Mouse (Mus musculus) layer of hippocampus, adult 9-10 months (tissue): ENCODE results near the gene Gm12830.

Source experiments
- DNase-seq: peaks from one replicate; pipeline ENCODE4 v3.0.0; 2022; ENCODE audit warnings: low spot score

Gm12830 gene

GRCm38 (mm10) chr4:114821567-114822192 is at the start of gene Gm12830:
TSS of gene Gm12830 (plus strand) at chr4:114821722.
- DNase-seq = no peak

DNA sequence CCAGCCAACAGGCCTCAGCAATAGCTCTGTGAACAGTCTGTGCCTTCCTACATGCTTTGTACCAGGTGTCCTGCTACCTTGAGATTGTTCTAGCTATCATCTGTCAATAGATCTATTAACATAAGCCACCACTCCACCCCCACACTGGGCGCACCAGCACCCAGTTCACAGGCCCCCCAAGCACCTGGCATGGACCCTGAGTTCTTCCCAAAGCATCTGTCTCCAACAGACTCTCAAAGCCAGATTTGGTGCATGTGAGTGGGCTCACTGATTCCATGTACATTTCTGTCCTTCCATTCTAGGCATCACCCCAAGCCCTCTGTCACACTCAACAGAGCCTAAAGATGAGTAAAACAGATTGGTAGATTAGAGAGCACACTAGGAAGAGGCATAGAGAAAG is 48.2 kb upstream of the Gm12830 start:
- no peak for DNase-seq

DNA sequence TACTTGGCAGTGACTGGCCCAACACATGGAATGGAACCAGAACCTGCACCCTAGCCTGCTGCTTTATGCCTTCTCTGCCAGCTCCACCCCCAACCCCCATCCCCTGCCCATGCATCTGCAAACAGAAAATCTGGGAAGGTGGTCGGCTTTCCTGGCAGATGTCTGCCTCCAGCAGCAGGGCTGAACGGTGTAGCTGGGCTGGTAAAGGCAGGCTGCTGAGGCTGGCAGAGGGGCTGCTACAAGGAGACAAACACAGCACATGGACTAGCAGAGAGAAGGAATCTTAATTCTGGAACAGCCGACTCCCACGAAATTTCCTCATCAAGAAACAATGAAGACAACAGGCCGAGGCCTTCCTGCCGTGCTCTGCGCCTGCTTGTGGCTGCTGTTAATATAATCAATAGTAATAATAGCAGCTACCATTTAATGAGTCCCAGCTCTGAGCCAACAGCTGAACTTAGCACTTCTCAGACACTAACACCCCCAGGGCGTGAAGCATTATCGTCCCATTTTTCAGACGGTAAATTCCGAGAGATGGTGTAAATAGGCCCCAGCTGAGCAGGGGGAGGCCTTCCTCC is 43.8 kb upstream of the Gm12830 start:
- no peak for DNase-seq

GRCm38 (mm10) chr4:114778716-114779474 is 42.6 kb upstream of the Gm12830 start:
- DNase-seq = no peak

GRCm38 (mm10) chr4:114779475-114779757 is 42.1 kb upstream of the Gm12830 start:
- DNase-seq = no peak

DNA sequence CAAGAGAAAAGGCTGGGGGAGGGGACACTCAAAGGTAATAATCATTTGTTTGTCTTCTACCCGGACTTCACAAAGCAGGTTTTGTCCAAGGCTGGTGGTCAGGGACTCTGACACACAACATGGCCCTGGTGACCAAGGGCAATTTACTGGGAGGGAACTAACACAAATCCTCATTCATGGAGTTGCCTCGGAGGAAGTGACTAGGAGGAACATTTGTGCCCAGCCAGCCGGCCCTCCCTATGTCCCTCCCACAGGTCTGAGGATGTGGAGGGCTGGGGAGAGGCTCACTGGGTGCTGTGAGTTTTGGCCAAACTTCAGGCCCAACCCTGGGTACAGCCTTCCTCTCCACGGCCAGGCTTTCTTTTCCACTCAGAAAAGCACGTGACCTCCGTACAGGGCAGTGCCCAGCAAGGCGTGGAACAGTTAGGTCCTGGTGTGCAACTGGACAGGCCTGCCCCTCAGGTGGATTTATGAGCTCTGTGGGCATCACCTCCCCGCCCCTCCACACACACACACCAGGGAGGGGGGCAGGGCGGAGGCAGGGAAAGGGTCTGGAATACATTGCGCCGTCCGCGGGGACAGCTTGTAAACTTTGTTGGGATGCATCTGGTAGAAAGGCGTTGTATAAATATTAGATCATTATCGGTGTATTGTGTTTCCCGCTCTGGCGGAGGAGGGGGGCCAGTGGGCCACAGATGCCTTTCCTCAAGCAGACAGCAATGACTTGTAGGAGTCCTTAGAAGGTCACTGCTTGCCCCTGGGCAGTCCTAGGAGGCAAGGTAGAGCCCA is 41.6 kb upstream of the Gm12830 start:
- DNase-seq = no peak

DNA sequence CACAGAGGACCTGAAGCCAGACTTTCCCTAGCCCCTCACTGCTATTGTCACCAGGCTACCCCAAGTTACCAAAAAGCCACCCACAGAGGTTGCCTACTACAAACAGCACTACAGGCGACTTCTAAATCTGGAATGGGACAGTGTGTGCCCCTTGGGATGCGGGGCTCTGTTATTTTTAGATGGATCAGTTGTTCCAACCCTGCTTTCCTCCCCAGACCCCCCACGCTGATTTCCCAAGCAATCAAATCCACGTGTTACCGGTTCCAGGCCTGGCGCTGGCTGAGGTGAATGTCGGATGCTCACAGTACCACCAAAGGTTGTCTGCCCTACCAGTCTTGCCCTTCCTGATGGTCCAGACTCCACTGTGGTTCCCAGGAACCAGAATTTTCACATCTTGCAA is 38.7 kb upstream of the Gm12830 start:
- DNase-seq = no peak

DNA sequence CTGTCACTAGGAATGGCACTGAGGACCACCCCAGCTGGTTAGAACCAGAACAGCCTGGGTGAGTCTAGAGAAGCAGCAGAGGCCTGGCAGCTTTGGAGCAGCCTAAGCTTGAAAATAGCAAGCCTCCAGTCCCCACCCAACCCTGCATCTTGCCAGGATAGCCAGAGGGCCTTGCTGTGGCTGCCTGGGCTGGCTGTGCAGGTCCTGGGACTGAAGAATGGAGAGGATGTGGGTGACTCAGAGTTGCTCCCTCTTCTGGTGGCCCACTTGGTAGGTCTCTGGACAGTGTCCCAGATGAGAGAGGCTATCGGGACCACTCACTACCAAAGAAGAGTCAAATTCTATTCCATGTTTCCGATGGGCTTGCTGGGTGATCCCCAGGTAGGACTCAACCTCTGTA is 36.8 kb upstream of the Gm12830 start:
- DNase-seq = no peak

GRCm38 (mm10) chr4:114788856-114789255 is 32.7 kb upstream of the Gm12830 start:
- DNase-seq = no peak

- no peak for DNase-seq
Observed at GRCm38 (mm10) chr4:114791650-114792049, 29.9 kb upstream of the Gm12830 start.

DNA sequence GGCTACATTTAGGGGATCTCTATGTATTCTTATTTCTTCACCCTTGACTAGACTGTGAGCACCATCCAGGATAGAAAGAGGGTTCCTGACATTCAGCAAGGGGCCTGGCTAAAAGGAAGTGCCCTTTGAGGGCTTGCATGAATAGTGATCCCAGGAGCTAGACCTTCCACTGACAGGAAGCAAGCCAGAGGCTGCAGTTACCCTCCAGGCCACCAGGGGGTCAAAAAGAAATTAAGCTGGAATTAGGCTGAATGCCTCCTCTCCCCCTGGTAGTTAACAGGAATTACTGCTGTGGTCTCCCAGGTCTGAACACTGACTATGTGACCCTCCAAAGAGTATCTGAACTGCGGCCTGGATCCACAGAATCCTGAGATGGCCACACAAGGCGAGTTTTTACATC is 27.7 kb upstream of the Gm12830 start:
- DNase-seq = no peak

DNA sequence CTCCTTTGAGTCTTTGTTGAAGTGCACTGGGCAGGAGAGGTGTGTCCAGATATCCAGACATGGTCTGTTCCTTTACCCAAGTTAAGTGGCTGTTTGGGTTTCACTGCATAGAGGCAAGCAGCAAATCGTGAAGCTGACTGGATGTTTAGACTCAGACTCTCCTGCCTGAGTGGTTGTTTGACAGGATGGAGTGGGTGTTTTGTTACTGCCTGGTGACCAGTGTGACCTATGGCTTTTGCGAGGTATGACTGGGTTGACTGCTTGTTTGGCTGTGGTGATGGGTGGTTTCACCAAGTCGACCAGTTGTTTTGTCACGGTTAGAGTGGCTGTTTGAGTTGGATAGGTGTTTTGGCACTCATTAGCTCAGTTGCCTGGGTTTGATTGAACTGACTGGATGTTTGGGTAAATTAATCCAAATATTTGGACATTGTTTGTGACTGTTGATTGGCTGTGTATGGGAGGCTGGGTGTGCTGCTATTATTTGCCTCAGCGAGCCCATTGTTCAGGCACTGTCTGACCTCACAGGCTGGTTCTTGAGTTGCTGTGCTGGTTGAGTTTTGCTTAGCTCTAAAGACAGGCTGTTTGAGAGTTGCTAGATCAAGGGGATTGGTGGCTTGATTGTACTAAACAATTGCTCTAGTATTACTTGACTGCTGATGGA is 24.1 kb upstream of the Gm12830 start:
- DNase-seq = no peak

DNA sequence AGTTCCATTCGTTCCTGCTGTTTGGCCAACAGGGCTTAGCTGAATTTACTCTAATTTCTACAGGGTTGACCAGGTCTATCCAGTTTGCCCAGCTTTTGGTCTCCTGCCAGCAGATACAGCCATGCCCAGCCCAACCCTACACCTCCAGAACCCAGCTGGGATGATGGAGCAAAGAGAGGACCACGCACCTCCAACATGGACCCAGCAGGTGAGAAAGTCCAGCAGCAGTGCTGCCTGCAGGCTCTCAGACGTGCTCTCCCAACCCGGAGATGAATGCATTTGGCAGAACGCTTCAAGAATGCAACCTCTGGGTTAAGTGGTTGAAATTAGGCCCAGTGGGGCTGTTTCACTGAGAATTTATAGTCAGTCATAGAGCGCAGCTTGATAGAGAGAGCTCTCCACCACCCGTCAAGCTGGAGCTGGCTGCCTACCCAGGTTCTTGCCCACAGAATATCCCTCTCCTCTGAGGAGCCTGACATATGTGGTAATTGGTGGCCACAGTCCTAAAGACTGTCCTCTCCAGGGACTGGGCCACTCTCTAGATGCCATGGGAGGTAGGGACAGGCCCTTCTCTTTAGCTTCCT is 23.4 kb upstream of the Gm12830 start:
- no peak for DNase-seq

- no peak for DNase-seq
Observed at GRCm38 (mm10) chr4:114804096-114804495, 17.4 kb upstream of the Gm12830 start.

DNA sequence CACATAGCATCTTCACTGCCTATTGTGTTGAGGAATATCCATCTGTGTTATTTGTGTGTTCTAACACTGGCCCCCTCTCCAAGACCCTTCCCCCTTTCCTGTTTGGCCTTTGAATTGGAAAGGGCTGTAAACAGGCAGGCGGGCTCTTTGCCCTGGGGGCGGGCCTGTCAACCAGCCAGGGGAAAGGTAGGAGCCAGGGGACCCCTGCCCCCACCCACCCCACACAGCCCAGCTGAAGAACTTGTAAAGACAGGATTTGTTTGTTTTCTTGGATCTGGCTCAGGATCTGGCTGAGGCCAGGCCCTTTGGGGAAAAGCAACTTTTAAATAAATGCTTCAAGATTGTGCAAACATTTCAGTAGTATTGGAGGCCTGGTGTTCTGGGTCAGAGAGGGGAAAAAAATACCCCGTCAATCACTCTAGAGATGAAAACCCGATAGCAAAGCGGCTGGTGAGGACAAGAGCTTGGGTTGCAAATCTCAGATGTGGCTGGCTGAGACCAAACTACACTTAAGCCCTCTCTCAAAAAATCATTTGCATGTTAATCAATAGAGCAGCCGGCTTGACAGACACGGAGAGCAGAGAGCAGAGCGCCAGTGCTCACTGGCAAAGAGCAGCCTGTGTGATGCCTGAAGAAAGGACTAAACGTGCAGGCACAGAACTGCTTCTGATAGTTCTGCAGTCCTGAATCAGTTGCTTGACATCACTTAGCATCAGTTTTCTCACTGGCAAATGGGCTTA is 2.4 kb upstream of the Gm12830 start:
- DNase-seq = no peak

DNA sequence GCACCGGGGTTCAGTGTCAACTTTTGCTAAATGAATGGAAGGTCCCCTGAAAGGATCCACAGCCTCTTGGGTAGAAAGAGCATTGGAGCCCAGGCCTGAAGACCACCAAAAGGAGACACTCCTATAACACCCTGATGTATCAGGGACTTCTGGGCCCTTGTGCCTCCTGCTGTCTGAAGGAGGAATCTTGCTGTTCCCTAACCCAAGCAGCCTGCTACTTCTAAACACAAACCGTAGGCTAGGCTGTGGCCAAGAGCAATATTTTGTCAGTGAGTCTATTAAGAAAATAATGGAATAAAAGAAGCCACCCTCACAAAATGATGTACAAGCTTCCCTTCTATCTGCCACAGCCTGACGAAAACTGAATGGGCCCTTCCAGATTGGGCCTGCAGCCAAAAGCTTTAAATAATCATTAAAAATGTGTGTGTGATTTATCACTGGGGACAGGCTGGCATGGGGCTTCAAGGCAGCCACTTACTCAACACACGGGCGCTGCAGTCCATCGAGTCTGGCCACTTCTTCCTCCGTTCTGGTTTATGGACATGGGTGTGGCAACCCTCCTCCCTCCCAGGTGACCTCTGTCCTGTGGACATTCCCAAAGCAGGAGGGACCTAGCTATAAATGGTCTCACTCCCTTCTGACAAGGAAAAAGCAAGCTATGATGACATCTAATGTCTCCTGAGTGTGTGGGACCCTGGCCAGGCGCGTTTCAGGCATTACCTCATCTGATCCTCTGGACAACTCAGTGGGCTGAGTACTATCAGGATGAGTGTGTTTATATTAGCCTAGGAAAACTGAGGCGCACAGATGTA is 13.5 kb downstream of the Gm12830 start:
- DNase-seq = no peak

DNA sequence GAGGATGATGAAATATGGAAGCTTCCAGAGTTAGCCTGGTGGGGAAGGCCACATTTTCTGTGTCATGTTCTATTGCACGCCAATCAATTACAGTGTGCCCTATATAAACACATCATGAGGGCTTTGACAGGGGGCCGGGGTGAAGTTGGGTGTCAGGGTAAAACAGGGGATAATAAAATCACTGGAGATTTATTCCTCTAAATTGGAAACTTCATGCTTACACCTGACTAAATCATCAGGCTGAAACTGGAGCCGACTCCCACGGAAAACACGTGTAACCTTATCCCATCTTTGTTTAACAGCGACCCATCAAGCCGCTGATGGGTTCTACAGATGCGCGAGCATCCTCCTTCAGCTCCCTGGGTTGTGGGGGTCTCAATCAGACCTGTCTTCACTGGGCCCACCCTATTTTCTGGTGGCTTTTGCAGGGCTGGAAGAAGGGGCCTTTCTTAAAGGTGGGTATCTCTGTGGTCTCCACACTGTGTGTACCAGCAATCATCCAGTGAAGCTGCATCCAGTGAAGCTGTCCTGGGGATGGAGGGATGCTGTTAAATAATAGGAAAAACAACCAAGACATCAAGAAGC is 19.9 kb downstream of the Gm12830 start:
- DNase-seq = no peak

GRCm38 (mm10) chr4:114842376-114842960 is 20.9 kb downstream of the Gm12830 start:
- DNase-seq = no peak

DNA sequence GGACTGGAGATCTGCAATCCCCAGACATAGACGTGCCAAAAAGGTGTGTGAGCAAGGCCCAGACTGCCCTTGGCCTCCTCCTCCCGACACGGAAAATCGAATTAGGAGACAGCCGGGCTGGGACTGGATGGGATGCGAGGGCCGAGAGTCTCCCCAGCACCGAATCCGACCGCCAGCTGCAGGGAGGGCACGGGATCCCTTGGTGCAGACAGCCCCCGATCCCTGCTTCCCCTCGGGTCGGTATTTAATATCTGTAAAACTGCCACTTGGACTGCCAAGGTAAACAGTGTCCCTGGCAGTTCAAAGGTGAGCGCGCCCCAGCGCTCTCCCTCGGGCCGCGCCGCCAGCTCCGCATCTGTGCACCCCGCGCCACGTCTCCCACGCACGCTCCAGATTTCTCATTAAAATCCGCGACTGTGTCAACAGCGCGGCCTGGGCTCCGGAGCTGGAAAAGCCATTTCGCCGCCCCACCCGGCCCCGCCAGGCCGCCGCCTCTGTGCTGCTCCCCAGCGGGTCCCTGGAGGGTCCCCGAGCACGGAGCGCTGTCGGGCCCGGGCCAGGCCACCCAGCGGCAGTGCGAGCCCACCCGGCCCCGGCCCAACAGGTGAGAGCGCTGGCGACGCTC is 21.7 kb downstream of the Gm12830 start:
- no peak for DNase-seq
